Mouse (Mus musculus) testis, adult 2 months (tissue): Measurements from ENCODE around the gene Ntf5. TPM values are rescaled to one million over a fixed set of nuclear protein-coding genes. Genes with fewer than 3 reads are reported as not detected.

ENCODE experiments used
- H3K27ac ChIP-seq: fragments of 200-500 bp; 2 replicates; pipeline ENCODE4 v1.5.1; 2012; ENCODE audit warnings: low read depth, low read length; ENCODE audit not compliant: control insufficient read depth, insufficient read depth
- H3K27me3 ChIP-seq: fragments of 200-500 bp; 2 replicates; pipeline ENCODE4 v1.6.1; 2012; ENCODE audit warnings: mild to moderate bottlenecking, low read length, moderate library complexity; ENCODE audit not compliant: control insufficient read depth, insufficient read depth
- H3K36me3 ChIP-seq: fragments of 200-500 bp; 2 replicates; pipeline ENCODE4 v1.6.1; 2012; ENCODE audit warnings: mild to moderate bottlenecking, low read length; ENCODE audit not compliant: control insufficient read depth, insufficient read depth
- H3K4me1 ChIP-seq: fragments of 200-500 bp; 2 replicates; pipeline ENCODE4 v1.6.1; 2012; ENCODE audit warnings: low read length; ENCODE audit not compliant: control insufficient read depth, insufficient read depth
- H3K4me3 ChIP-seq: fragments of 200-500 bp; 2 replicates; pipeline ENCODE4 v1.5.1; 2012; ENCODE audit warnings: low read depth, mild to moderate bottlenecking, low read length, moderate library complexity, mixed read lengths; ENCODE audit not compliant: control insufficient read depth
- CTCF ChIP-seq: fragments of 200-500 bp; IDR thresholded peaks from 2 replicates; pipeline ENCODE4 v1.5.1; 2012; ENCODE audit warnings: low read depth, mild to moderate bottlenecking, inconsistent platforms, low read length, moderate library complexity; ENCODE audit not compliant: control insufficient read depth, insufficient read depth, insufficient replicate concordance
- POLR2A ChIP-seq: fragments of 200-500 bp; IDR thresholded peaks from 2 replicates; pipeline ENCODE4 v1.6.1; 2012; ENCODE audit warnings: low read depth, mild to moderate bottlenecking, inconsistent platforms, low read length, moderate library complexity; ENCODE audit not compliant: control insufficient read depth
- polyA plus RNA-seq: library from polyadenylated mRNA; depleted of rRNA; stranded (reverse); fragments of >200 nt; gene quantifications from 2 replicates; pipeline ENCODE4 v1.2.3, GENCODE M21; 2012

Ntf5 gene
- polyA plus RNA-seq, 1 experiment: 0.19 TPM

DNA sequence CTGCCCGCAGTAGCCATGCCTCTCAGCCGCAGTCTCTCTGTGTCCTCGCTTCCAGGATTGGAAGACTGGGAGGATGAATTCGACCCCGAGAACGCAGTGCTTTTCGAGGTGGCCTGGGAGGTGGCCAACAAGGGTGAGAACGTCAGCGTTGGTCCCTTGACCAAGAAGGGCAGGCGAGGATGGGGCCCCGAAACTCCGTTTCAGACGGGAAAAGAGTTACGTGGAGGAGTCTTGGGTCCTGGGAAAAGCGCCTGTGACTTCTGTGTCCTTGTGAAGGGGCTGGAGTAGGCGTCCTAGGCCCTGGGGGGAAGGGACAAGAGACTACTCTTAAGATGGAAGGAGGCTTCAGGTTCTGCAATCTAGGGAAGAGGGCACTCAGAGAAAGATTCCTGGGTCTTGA lies 21.5 kb downstream of the Ntf5 start:
- Histone ChIP-seq H3K36me3 (no peaks in the 10 kb centered on the region; the same call in 1 of the 2 replicates), H3K27me3 (no peaks in the 10 kb centered on the region), H3K4me3 (peak overlapping the region; percentile 68), H3K4me1 (peaks cover 27% of the 10 kb centered on the region), H3K27ac (no peak overlapping the region)
- no peak for TF ChIP-seq POLR2A
- no peak for TF ChIP-seq CTCF

- TF ChIP-seq CTCF (no peak), POLR2A (no peak)
- no peaks in the 10 kb centered on the region for H3K27me3 ChIP-seq
- H3K4me1 ChIP-seq: peaks cover 27% of the 10 kb centered on the region
- no peak overlapping the region for H3K4me3 ChIP-seq
- no peak overlapping the region for H3K27ac ChIP-seq
- no peaks in the 10 kb centered on the region; the same call in 1 of the 2 replicates for H3K36me3 ChIP-seq
Observed at GRCm38 (mm10) chr7:45436444-45436843, 22.9 kb downstream of the Ntf5 start.

DNA sequence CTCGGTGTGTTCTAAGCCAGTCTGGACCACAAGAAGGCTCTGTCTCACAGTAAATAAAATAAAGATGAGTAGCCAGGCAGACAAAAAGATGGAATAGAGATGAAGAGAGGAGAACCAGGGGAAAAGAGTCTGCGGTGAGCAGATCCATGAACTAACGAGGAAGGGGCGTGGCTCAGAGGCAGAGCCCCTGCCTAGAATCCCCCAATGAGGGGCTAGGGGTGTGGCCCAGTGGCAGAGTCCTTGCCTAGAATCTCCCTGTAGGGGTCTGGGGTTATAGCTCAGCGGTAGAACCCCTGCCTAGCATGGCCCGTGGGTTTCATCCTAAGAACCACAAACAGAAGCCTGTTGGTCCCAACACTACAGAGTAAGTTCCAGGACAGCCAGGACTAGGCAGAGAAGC lies 23.6 kb downstream of the Ntf5 start:
- H3K27ac ChIP-seq: no peak overlapping the region
- no peaks in the 10 kb centered on the region; the same call in 1 of the 2 replicates for H3K36me3 ChIP-seq
- no peaks in the 10 kb centered on the region for H3K27me3 ChIP-seq
- TF ChIP-seq POLR2A (no peak), CTCF (no peak)
- H3K4me1 ChIP-seq: peaks cover 27% of the 10 kb centered on the region
- H3K4me3 ChIP-seq: no peak overlapping the region

DNA sequence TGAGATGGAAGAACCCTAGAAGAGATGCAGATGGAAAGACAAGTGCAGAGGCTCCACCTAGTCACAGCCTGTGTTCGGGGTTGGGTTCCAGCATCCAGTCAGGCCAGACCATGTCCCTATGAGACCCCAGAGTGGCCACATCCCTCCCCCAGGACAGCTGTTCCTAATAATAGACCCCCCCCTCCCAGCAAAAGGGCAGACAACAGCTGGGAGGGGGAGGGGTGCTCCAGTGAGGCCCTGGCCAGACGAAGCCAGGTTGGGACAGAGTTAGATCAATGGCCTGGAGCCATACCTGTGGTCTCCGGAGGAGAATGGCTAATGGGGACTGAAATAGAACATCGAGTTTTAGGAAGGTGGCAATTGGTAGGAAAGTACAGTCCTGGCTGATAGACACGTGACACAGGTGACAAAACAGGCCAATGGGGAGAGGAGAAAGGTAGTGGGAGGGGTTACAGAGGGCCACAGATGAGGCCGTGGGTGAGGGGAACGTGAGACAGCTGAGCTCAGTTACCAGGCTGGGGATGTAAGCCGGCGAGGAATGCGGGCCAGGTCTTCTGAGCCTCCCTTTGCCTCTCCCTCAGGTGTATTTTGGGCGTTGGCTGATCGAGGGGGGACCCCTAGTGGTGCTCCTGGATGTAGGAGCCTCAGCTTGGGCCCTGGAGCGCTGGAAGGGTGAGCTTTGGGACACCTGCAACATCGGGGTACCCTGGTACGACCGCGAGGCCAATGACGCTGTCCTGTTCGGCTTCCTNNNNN lies 24.2 kb downstream of the Ntf5 start, which contains the start of gene Ruvbl2:
TSS of gene Ruvbl2 (minus strand) at position 576 of the 756 bp plus-strand sequence.
- Histone ChIP-seq H3K4me1 (peaks cover 27% of the 10 kb centered on the region), H3K27me3 (no peaks in the 10 kb centered on the region), H3K27ac (no peak within 1 kb of the TSS), H3K36me3 (no peaks in the 10 kb centered on the region; the same call in 1 of the 2 replicates), H3K4me3 (no peak within 1 kb of the TSS)
- TF ChIP-seq POLR2A (no peak), CTCF (no peak)

GRCm38 (mm10) chr7:45443526-45444420 lies 30.3 kb downstream of the Ntf5 start:
- TF ChIP-seq POLR2A (no peak), CTCF (no peak)
- Histone ChIP-seq H3K4me1 (peaks cover 4% of the 10 kb centered on the region), H3K27ac (no peak overlapping the region; the same call in 1 of the 2 replicates), H3K4me3 (no peak overlapping the region), H3K36me3 (no peaks in the 10 kb centered on the region), H3K27me3 (no peaks in the 10 kb centered on the region)

DNA sequence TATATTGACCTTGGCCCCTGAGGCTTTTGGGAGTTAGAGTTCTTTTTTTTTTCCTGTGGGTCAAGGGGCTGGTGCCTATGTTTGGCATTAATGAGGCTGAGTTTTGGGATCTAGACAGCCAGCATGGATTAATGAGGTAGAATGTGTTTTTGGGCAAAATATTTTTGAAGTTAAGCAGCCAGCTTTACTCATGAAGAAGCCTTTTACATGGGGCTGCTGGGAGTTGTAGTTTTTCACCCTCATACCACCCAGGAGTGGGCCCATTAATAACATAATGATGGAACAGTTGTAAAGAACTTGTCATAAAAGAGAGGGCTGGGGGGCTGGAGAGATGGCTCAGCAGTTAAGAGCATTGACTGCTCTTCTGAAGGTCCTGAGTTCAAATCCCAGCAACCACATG lies 33.1 kb downstream of the Ntf5 start:
- no peak overlapping the region for H3K4me3 ChIP-seq
- TF ChIP-seq POLR2A (no peak), CTCF (no peak)
- H3K4me1 ChIP-seq: peaks cover 4% of the 10 kb centered on the region
- H3K27me3 ChIP-seq: no peaks in the 10 kb centered on the region
- H3K27ac ChIP-seq: no peak overlapping the region
- H3K36me3 ChIP-seq: no peaks in the 10 kb centered on the region
